Mouse (Mus musculus): ENCODE measurements at regions not wholly inside any gene's neighbourhood (a gene's known extent, or its start where the extent isn't known, plus 50 kb on each side); places are given as distances from the start of the nearest gene placed in this dataset.

GRCm38 (mm10) chr10:71663545-71663944, 316.0 kb downstream of the Ipmk start:
- TF ChIP-seq CTCF (IDR thresholded peaks at IDR 0.05; ENCODE audit: low read depth), result no peak
- TF ChIP-seq EP300 (IDR thresholded peaks at IDR 0.05; ENCODE audit: low read depth), result no peak

Measured in heart, postnatal 0 days (tissue).